Mouse (Mus musculus): ENCODE results near the gene Smim15. TPM values are rescaled to one million over a fixed set of nuclear protein-coding genes. Genes with fewer than 3 reads are reported as not detected.

The Smim15 gene
- total RNA-seq, 2 experiments from 2014 or later: 42.3 to 45.2 TPM

Other genes starting within 250 kb of the Smim15 start
- 10 to 100 TPM; 21.8 to 22.2 TPM for gene Ndufaf2, start 114.2 kb downstream of the Smim15 start, total RNA-seq (2021)
- gene Ercc8, start 114.3 kb downstream of the Smim15 start, total RNA-seq (2021): 10 to 100 TPM; 17.1 to 23.2 TPM
- 1 to 10 TPM; 9.5 to 9.6 TPM for gene Elovl7, start 170.0 kb downstream of the Smim15 start, total RNA-seq (2021)

Data from left cerebral cortex, postnatal 25 days (tissue).